Mouse (Mus musculus): ENCODE measurements around the gene Polh.
A peak's percentile ranks its signal among the peaks of the same experiment; 100 is the strongest.

DNA sequence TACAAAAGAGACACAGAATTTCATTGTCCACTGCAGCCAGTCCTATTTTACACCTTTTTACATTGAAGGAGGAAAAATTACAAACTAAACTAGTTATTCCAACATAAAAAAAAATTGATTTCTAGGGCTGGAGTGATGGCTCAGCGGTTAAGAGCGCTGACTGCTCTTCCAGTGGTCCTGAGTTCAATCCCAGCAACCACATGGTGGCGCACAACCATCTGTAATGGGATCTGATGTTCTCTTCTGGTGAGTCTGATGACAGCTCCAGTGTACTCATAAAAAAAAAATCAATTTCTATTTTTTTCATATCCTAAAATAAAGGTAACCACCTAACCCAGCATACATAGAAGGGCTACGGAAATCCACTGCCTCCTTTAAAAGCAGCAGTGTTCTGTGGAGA, 20.2 kb downstream of the Polh start:
- TF ChIP-seq CTCF (IDR thresholded peaks at IDR 0.05; ENCODE audit: extremely low read depth, insufficient read depth, low read length) (peak; percentile 15; the same call in 1 of the 2 replicates), POLR2A (IDR thresholded peaks at IDR 0.05; ENCODE audit: extremely low read depth, insufficient read depth, low read length) (no peak)

Measured in cortical plate, adult 2 months (tissue).